Mouse (Mus musculus): ENCODE measurements around the gene Msantd2.
A peak's percentile ranks its signal among the peaks of the same experiment; 100 is the strongest.

The Msantd2 gene

DNA sequence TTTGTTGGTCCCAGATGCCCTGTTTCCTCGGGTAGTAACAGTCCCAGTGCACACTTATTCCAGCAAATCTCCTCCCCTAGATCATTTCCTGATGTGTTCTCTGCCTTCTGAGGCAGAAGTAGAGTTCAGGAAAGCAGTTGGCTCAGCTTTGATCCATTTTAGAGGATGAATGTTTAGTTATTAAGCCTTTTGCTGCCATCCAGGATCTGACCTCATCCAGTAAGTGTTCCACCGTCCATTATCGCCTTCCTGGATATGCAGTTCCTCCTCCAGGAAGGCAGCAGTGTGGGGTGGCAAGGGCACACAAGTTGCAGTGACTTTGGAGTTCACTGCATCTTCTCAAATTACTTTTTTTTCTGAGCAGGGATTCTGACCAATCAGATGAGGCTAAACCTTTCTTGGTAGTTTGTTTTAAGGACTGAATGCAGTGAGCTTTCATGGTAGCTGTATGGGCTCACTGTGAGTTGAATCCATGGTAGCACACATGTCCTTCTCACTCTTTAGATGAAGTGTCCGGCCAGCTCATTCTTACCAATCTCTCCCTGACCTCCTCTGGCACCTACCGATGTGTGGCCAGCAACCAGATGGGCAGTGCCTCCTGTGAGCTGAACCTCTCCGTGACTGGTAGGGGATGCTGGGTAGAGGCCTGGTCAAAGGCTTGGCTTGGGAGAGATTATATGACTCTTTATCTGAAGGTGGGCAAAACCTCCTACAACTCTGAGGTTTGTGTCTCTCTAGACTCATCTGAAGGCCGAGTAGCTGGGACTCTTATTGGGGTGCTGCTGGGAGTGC lies 52.9 kb downstream of the Msantd2 start:
- no peak for DNase-seq (ENCODE audit: low spot score)

DNA sequence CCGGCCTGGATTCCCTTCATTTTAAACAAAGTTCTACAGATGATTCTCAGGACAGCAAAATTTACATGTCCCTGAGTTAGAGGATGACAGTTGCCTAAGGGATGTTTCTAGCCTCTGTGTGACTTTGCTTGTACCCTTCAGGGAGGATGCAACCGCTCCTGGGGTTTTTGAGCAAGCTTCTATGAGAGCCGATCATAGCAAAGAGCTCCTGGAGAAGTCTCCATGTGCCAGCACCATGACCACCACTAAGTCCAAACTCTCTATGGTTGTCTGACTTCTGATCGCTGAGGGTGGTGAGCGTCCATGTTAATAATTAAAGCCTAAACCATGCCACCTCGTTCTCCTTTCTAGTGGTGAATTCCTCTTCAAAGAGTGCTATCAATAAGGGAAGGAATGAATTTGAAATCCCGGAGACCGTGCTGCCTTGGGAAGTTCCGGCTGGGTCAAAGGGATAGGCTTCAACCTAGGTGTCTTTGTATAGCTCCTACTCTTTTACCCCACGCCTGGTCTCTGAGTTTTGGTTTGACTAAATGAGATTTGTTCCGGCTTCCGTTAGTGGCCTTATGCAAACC lies 54.8 kb downstream of the Msantd2 start:
- DNase-seq (ENCODE audit: low spot score): no peak

GRCm38 (mm10) chr9:37544447-37545165 lies 55.5 kb downstream of the Msantd2 start:
- no peak for DNase-seq (ENCODE audit: low spot score)

DNA sequence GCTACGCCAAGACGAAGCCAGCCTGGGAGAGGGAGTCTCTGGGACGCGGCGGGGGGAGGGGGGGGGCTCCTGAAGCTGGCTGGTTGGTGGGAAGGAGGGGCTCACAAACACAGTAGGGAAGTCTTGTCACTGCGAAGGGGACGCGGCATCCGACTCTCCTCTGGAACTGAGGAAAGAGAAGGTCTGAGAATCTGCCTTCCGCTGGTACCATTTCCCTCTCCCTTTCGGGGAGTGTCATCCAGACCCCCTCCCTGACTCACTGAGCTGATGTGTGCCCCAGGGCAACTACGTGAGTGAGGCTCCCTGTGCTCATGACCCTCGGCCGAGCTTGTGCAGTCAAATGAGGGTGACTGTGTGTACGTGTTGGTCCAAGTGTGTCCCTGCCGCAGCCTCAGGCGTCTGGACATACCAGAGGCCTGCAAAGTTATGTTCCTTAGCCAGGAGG lies 56.1 kb downstream of the Msantd2 start:
- DNase-seq (ENCODE audit: low spot score): no peak

DNA sequence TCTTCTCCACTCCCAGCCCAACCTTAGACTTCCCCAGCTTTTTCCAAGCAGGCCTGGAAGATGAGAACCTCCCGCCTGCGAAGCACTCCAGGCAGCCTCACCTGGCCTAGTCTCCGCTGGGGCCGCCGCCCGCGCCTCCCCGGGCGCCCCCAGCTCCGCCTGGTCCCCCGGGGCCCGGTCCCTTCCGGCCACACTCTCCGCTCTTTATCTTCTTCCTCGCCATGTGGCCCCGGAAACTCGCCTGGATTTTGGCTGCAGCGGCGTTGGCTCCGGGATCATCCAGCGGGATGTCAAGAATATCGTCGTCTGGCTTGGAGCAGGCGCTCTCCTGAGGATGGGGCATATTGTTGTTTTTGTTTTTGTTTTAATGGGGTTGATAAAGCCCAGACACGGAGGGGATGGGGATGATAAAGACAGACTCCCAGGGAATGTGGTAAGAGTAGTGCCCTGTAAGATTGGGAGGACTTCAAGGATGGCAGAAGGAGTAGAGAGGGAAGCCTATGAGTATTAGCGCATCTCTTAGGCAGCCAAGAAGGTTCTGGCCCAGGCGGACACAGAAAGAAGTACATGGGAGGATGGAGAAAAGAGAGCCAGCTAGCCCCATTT lies 56.8 kb downstream of the Msantd2 start:
- DNase-seq (ENCODE audit: low spot score): no peak

- DNase-seq (ENCODE audit: low spot score): no peak
These were observed 57.8 kb downstream of the Msantd2 start for GRCm38 (mm10) chr9:37546889-37547288.

DNA sequence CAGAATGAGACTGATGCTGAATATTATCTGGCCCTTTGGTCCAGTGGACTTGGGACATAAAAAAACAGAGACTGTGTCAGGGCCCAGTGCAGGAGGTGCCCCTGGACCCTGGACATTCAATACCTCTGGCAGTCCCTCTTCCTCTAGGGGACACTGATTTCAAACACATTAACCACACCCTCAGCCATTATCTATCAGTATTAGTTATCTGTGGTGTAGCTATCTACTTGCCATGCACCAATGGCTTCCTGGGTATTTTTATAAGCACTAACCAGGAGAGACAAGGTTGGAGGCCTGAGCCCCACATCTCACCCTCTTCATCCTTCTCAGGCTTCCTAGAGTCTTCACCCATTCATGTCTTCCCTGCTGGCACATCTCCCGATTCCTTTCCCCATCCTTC lies 61.3 kb downstream of the Msantd2 start:
- DNase-seq (ENCODE audit: low spot score): no peak

DNA sequence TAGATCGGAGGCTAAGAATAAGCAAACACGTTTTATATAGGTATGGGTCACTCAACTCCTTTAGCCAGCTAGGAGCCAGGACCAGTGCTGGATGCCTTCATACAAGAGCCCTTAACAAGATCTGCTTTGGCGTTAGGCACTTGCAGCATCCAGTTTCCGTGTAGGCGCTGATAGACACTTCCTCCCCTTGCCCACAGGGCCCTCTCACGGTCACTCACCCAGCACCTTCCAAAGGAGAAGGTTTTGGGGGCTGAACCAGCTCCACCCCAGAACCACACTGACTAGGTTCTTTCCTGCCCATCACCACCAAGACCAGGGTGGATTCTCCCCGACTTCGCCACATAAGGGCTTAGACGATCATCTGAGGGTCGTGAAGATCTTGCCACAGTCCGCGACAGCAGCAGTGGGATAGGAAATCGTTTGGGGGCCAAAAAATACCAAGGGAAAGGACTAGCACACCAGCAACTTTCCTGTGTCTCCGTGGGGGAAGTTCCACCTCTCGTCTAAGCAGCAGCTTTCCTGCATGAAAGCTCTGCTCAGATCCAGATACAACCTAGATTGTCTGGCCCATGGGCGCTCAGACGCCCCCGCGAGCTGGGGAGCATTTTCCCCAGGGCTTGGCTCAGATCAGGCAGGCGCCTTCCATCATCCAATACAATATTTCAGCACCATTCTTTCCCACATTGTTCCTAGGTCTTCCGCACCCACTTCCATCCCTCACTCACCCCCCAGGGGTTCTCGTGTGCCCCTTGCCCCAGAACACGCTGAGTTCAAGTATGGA lies 62.8 kb downstream of the Msantd2 start:
- DNase-seq (ENCODE audit: low spot score): no peak

- DNase-seq (ENCODE audit: low spot score): peak; percentile 80
These were observed 63.6 kb downstream of the Msantd2 start, which contains the start of gene Nrgn for GRCm38 (mm10) chr9:37552536-37553293. TSS of gene Nrgn (minus strand) at chr9:37552904.

GRCm38 (mm10) chr9:37554279-37554678 lies 65.2 kb downstream of the Msantd2 start:
- DNase-seq (ENCODE audit: low spot score): no peak

DNA sequence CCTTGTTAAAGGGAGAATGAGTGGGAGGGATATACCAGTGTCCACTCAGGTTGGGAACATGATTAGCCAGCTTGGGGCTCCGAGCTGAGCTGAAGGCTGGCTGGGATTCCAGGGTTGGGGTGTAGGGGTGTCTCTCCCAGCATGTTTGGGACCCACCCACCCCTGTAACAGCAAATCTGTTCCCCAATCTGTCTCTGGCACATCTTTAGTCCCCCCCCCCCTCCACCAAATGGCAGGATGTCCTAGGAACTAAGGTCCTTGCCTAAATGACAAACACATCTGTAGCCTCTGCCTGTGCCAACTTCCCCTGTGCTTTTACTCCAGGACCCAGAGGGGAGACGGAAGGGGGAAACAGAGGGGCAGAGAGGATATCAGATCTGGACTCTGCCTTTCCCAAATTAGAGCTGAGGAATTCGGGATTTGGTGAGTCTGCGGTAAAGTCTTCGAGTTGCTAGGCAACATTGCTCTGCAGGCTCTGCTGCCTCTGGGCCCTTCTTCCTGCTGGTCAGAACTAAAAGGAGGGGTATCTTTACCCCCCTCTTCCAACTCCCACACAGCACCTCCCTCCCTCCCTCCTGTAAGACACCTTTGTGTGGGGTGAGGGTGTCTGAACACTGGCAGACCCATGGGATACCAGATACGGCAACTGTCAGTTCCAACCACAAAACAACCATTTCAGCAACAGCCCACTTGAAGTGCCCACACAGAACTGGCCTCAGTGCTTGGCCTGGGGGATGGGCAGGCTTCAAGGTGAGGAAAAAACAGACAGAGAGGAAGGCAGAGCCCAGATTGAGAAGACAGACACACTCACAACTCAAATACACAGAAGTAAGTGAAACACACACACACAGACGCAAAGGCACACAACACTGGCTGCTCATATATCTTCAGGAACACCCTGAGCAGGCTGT lies 66.0 kb downstream of the Msantd2 start, which contains the start of gene Siae:
Gene Siae (plus strand): TSS at position 861 of the 911 bp plus-strand sequence.
- DNase-seq (ENCODE audit: low spot score): no peak

GRCm38 (mm10) chr9:37556366-37556765 lies 67.2 kb downstream of the Msantd2 start:
- no peak for DNase-seq (ENCODE audit: low spot score)

DNA sequence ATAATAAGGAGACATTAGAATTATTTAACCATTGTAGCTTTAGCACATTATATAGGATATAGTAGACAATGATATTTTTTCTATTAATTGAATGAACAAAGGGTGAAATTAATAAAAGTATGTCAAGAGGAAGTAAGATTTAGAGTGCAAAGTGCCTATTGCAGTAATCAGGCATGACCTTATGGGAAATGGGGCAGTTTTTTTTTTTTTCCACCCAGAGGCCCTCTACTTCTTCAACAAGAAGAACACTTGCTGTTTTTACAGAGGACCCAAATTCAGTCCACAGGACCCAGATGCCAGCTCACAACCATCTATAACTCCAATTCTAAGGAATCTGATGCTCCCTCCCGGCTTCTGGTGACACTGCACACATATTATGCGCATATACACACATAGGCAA lies 71.5 kb downstream of the Msantd2 start:
- DNase-seq (ENCODE audit: low spot score): no peak

GRCm38 (mm10) chr9:37563805-37564204 lies 74.7 kb downstream of the Msantd2 start:
- no peak for DNase-seq (ENCODE audit: low spot score)

GRCm38 (mm10) chr9:37567019-37567418 lies 77.9 kb downstream of the Msantd2 start:
- no peak for DNase-seq (ENCODE audit: low spot score)

DNA sequence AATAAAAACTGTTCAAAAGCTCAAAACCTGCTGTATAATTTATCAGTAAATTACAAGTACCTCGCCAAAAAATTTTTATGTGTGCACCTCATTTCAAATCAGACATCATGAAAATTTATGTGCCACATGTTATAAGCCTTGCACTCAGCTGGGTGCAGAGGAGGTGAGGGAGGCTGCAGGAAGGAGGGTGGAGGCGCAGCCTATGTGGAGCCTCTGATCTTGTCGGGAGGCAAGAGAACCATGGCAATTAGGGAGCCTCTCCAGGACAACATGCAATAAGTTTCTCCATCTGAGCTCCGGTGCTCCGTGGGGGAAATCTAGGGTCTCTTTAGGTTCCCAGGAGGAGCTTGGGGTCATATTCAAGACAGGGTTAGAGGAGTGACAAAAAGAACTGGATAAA lies 78.3 kb downstream of the Msantd2 start:
- DNase-seq (ENCODE audit: low spot score): no peak

DNA sequence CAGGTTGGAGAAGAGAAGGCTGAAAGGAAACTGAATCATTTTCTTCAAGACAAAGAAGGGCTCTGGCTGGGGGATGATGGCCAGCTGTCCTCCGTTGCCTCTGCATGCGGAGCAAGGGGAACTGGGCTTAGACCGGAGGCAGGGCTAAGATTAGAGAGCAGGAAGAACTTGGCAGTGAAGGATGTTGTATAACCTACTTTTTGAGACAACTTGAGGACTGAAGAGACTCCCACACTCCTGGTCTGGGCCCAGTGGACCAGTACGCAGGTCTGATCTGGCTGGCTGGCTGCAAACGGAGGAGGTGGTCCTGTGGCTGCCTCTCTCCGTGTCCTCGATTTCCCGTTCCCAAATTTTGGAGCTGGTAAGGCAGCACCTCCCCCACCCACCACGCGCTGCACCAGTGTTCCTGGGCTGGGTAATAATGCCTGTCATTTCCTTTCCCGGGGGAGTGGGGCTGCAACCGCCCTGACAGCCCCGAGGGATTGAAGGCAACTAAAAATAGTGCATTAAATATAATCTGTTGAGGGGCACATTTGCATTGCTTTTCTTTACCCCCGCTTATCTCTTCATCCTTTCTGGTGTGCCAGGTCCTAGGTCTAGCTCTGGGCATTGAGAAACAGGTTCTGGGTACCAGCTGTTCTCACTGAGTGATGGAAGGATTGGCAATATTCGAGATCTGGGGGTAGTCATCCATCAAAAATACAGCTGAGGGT lies 78.9 kb downstream of the Msantd2 start:
- peak; percentile 61 for DNase-seq (ENCODE audit: low spot score)

DNA sequence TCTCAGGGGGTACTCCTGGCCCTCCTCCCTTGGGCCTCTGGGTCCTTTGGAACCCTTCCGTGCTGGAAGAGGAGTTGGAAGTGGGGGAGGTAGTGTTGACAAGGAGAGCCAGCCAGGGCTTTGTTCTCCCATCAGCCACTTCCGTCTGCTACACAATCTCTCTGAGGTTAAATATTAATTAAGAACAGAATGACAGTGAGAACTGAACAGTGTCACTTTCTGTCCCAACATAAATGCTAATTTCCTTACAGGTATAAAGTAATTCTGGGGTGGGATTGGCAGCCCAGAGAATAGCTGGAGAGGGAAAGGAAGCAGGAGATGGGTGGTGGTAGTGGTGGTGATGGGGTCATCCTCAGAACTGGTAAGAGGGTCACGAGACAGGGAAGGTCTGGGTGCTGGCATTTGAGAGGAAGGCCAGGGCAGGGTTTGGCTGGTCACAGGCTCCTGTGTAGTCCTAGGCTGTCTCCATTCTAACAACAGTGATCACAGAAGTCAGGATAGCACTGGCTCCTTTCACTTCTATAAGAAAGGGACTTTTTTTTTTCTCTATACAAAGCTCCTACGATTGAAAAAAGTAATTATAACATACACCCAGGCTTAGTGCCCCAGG lies 79.6 kb downstream of the Msantd2 start:
- no peak for DNase-seq (ENCODE audit: low spot score)
